Mouse (Mus musculus): Measurements from ENCODE around the gene Mtif3.

DNA sequence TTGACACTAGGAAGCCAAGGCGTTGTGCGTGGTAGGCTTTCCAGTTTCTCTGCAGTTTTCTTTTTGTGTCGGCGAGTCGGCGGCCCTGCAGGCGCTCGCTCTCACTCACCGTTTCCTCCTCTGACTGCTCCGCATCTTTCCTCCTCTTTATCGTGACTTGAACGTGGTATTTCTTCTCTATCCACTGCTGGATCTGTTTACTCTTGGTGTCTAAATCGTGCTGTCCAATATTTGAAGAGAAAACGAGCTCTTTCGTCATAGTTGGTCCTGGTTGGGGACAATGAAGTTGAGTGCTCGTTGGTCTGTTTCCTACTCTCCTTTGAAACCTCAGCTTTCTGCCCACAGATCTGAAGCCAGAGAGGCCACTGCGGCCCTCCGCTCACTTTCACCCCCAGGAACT is 6.9 kb downstream of the Mtif3 start:
- TF ChIP-seq POLR2A (IDR thresholded peaks at IDR 0.05; ENCODE audit: borderline replicate concordance, extremely low read depth, insufficient read depth, insufficient read length, poor library complexity, severe bottlenecking) (no peak), CTCF (IDR thresholded peaks at IDR 0.05; ENCODE audit: borderline replicate concordance, extremely low read depth, insufficient read depth, insufficient read length) (no peak)

Measured in brain, embryonic 14.5 days (tissue).